ENCODE assay signal across 9 mouse cellular contexts in genomic region chr2:43673619-43674018, GRCm38 (mm10).
DNase-seq lines count a peak whose midpoint lies in the region; ATAC-seq and TF ChIP-seq lines count a peak whose summit lies in the region.
"Had no signal": no experiment of that assay in that cellular context is flagged by ENCODE, and none has a peak within 500 bp of the region (broad histone marks: within the 10 kb centered on the region; RNA-seq: fewer than 3 reads in every experiment).

No protein-coding gene starts in this region.

- intact Hi-C loops in heart, postnatal 36 days (cut with DNase I), result no loop called here

- peaks cover 0 to 3% of the 10 kb centered on the region in 2 experiments; a peak in 1 of 4 replicates for H3K4me1 ChIP-seq in CH12.LX (ENCODE audit: control insufficient read depth in 1 of 2, insufficient read depth in 2 of 2)
- H3K4me1 ChIP-seq in embryonic facial prominence, embryonic 14.5 days (ENCODE audit: control insufficient read depth, insufficient read depth, low read length), result no peaks in the 10 kb centered on the region
- H3K4me1 ChIP-seq in lung, embryonic 14.5 days (ENCODE audit: insufficient read depth), result no peaks in the 10 kb centered on the region
- H3K4me1 ChIP-seq: heart, embryonic 15.5 days had no signal

- no peaks in the 10 kb centered on the region for H3K27me3 ChIP-seq in CH12.LX (replicated peaks)
- H3K27me3 ChIP-seq in embryonic facial prominence, embryonic 14.5 days (replicated peaks; ENCODE audit: control insufficient read depth, insufficient read depth, low read length), result no peaks in the 10 kb centered on the region
- no peaks in the 10 kb centered on the region for H3K27me3 ChIP-seq in lung, embryonic 14.5 days (ENCODE audit: insufficient read depth, low read length)
- H3K27me3 ChIP-seq: heart, embryonic 15.5 days had no signal

- ATAC-seq in embryonic facial prominence, embryonic 14.5 days (ENCODE audit: low read depth), result peak; percentile 79
- peak; percentile 75; the same call in 1 of the 2 replicates for ATAC-seq in lung, embryonic 14.5 days (ENCODE audit: insufficient read depth)

- 1% methylated on average over 6 of the region's 6 CpGs for WGBS in embryonic facial prominence, embryonic 14.5 days
- under 1% methylated on average over 6 of the region's 6 CpGs for WGBS in lung, embryonic 14.5 days

- no peak overlapping the region for H3K27ac ChIP-seq in CH12.LX (ENCODE audit: insufficient read depth, low read depth)
- H3K27ac ChIP-seq in embryonic facial prominence, embryonic 14.5 days (replicated peaks; ENCODE audit: low read depth, low read length), result no peak overlapping the region
- H3K27ac ChIP-seq in lung, embryonic 14.5 days (ENCODE audit: low read depth), result no peak overlapping the region
- H3K27ac ChIP-seq: heart, embryonic 15.5 days had no signal

- H3K79me2 ChIP-seq in CH12.LX (replicated peaks; ENCODE audit: control insufficient read depth, extremely low read depth, insufficient read depth, poor library complexity, severe bottlenecking), result 0 out of 2 replicates have a peak, but pooled peaks cover 2% of the 10 kb centered on the region

- dilution Hi-C loops in CH12.LX (cut with MboI; ENCODE audit: extremely low pct_ligation_motif_present, extremely low pct_unique_long_range_greater_than_20kb, low sequenced_read_pairs), result no loop called here

- TF ChIP-seq POLR2A in CH12.LX (IDR thresholded peaks at IDR 0.05; ENCODE audit: low read depth, low read length), result no peak

- H3K9me3 ChIP-seq in CH12.LX (replicated peaks; ENCODE audit: low read length), result no peaks in the 10 kb centered on the region
- H3K9me3 ChIP-seq in embryonic facial prominence, embryonic 14.5 days (ENCODE audit: control insufficient read depth, low read length), result no peaks in the 10 kb centered on the region
- H3K9me3 ChIP-seq in lung, embryonic 14.5 days (ENCODE audit: low read depth, low read length), result no peaks in the 10 kb centered on the region
- H3K9me3 ChIP-seq: heart, embryonic 15.5 days had no signal

- H3K36me3 ChIP-seq in CH12.LX (replicated peaks in 1 of 2; ENCODE audit: control insufficient read depth in 1 of 2, insufficient read depth in 1 of 2, low read length in 1 of 2), result peaks cover 28 to 72% of the 10 kb centered on the region in 2 experiments
- H3K36me3 ChIP-seq in embryonic facial prominence, embryonic 14.5 days (ENCODE audit: control insufficient read depth, insufficient read depth, low read length), result no peaks in the 10 kb centered on the region
- no peaks in the 10 kb centered on the region for H3K36me3 ChIP-seq in lung, embryonic 14.5 days (ENCODE audit: insufficient read depth)
- H3K36me3 ChIP-seq: heart, embryonic 15.5 days had no signal

- H3K4me3 ChIP-seq in CH12.LX (replicated peaks in 1 of 3; ENCODE audit: low read depth in 2 of 3, low read length in 2 of 3, poor library complexity in 1 of 3), result no peak overlapping the region
- no peak overlapping the region for H3K4me3 ChIP-seq in embryonic facial prominence, embryonic 14.5 days (ENCODE audit: low read depth, low read length)
- no peak overlapping the region for H3K4me3 ChIP-seq in lung, embryonic 14.5 days (ENCODE audit: low read depth, low read length)
- H3K4me3 ChIP-seq: heart, embryonic 15.5 days had no signal

- TF ChIP-seq EP300 in CH12.LX (IDR thresholded peaks at IDR 0.05; ENCODE audit: low read length), result no peak

- H3K9ac ChIP-seq in CH12.LX (ENCODE audit: insufficient read depth, low read depth), result no peak overlapping the region
- H3K9ac ChIP-seq in embryonic facial prominence, embryonic 14.5 days (ENCODE audit: low read depth, low read length), result no peak overlapping the region
- no peak overlapping the region for H3K9ac ChIP-seq in lung, embryonic 14.5 days
- H3K9ac ChIP-seq: heart, embryonic 15.5 days had no signal

- TF ChIP-seq CTCF in CH12.LX (conservative IDR thresholded peaks at IDR 0.05 in 1 of 2, IDR thresholded peaks at IDR 0.05 in 1 of 2; ENCODE audit: low read depth in 2 of 2, low read length in 2 of 2), result peak; percentile 86 to 99
- peak; percentile 91 for TF ChIP-seq CTCF in lung, embryonic 14.5 days (IDR thresholded peaks at IDR 0.05; ENCODE audit: low read depth)

- peak; percentile 66 for TF ChIP-seq RAD21 in CH12.LX (IDR thresholded peaks at IDR 0.05; ENCODE audit: low read depth, low read length)

- DNase-seq in CH12.LX (ENCODE audit: extremely low read depth), result peak; percentile 82
- peak; percentile 6 to 12 for DNase-seq in adrenal gland, postnatal 4 days (ENCODE audit: low spot score in 2 of 2)
- peak; percentile 80 for DNase-seq in embryonic facial prominence, embryonic 14.5 days (ENCODE audit: low spot score)
- peak; percentile 13 to 42 for DNase-seq in heart, postnatal 36 days
- DNase-seq in layer of hippocampus, adult 11-12 months (ENCODE audit: low spot score), result peak; percentile 72
- DNase-seq in lung, embryonic 14.5 days, result peak; percentile 89
- DNase-seq in ovary, postnatal 14 days (ENCODE audit: low spot score), result peak; percentile 51
- DNase-seq in thymus, postnatal 0 days (ENCODE audit: low spot score), result peak; percentile 81

- H3K4me2 ChIP-seq in CH12.LX (ENCODE audit: insufficient read depth, low read depth, poor library complexity, severe bottlenecking), result no peak overlapping the region
- no peak overlapping the region for H3K4me2 ChIP-seq in embryonic facial prominence, embryonic 14.5 days (ENCODE audit: low read depth, low read length)
- H3K4me2 ChIP-seq in lung, embryonic 14.5 days, result no peak overlapping the region
- H3K4me2 ChIP-seq: heart, embryonic 15.5 days had no signal

- in situ Hi-C loops in CH12.LX (cut with MboI; ENCODE audit: low pct_ligation_motif_present, low pct_unique_long_range_greater_than_20kb, low sequenced_read_pairs), result no loop called here

TF ChIP-seq in CH12.LX, 34 proteins besides CTCF, POLR2A, EP300 and RAD21:
- TF ChIP-seq SIN3A (IDR thresholded peaks at IDR 0.05; ENCODE audit: low read length) (0 out of 2 replicates have a peak, but pooled peaks have one; percentile 46), ELF1 (IDR thresholded peaks at IDR 0.05; ENCODE audit: low read depth, low read length) (peak; percentile 36; the same call in 1 of the 2 replicates), JUND (conservative IDR thresholded peaks at IDR 0.05; ENCODE audit: low read depth, low read length) (no peak; the same call in 1 of the 2 replicates), CHD2 (IDR thresholded peaks at IDR 0.05; ENCODE audit: low read length) (no peak), ZKSCAN1 (IDR thresholded peaks at IDR 0.05; ENCODE audit: borderline replicate concordance, low read depth, low read length) (no peak), RCOR1 (conservative IDR thresholded peaks at IDR 0.05; ENCODE audit: low read depth, low read length) (no peak), USF2 (conservative IDR thresholded peaks at IDR 0.05; ENCODE audit: low read depth, low read length) (no peak), USF1 (IDR thresholded peaks at IDR 0.05; ENCODE audit: low read depth, low read length) (no peak), SMC3 (IDR thresholded peaks at IDR 0.05; ENCODE audit: low read depth, low read length) (peak; percentile 80), MYC (IDR thresholded peaks at IDR 0.05; ENCODE audit: low read depth, low read length) (peak; percentile 53; the same call in 1 of the 2 replicates), JUN (IDR thresholded peaks at IDR 0.05; ENCODE audit: insufficient read depth, low read depth, low read length) (peak; percentile 28; the same call in 1 of the 2 replicates), MAX (IDR thresholded peaks at IDR 0.05; ENCODE audit: low read length) (no peak), MAFK (IDR thresholded peaks at IDR 0.05; ENCODE audit: insufficient replicate concordance, low read length) (no peak), CHD1 (IDR thresholded peaks at IDR 0.05; ENCODE audit: low read depth, low read length) (no peak), GABPA (IDR thresholded peaks at IDR 0.05; ENCODE audit: insufficient replicate concordance, low read depth, low read length) (no peak), ETS1 (conservative IDR thresholded peaks at IDR 0.05; ENCODE audit: low read depth, low read length) (no peak), POLR2AphosphoS2 (IDR thresholded peaks at IDR 0.05; ENCODE audit: low read depth, low read length) (no peak), IRF4 (IDR thresholded peaks at IDR 0.05; ENCODE audit: low read depth, low read length) (peak; percentile 49; the same call in 1 of the 2 replicates), NRF1 (IDR thresholded peaks at IDR 0.05; ENCODE audit: low read depth, low read length) (no peak), PAX5 (IDR thresholded peaks at IDR 0.05; ENCODE audit: low read length) (no peak), TBP (conservative IDR thresholded peaks at IDR 0.05; ENCODE audit: low read depth, low read length) (no peak), MXI1 (IDR thresholded peaks at IDR 0.05; ENCODE audit: low read depth, low read length) (no peak; the same call in 1 of the 2 replicates), MAZ (IDR thresholded peaks at IDR 0.05; ENCODE audit: low read depth, low read length) (no peak), ZC3H11A (IDR thresholded peaks at IDR 0.05; ENCODE audit: low read depth, low read length) (0 out of 2 replicates have a peak, but pooled peaks have one; percentile 15), MEF2A (IDR thresholded peaks at IDR 0.05; ENCODE audit: borderline replicate concordance, low read depth, low read length) (no peak), BHLHE40 (IDR thresholded peaks at IDR 0.05; ENCODE audit: low read depth, low read length) (no peak), KAT2A (IDR thresholded peaks at IDR 0.05; ENCODE audit: insufficient replicate concordance, low read length) (no peak), TCF12 (IDR thresholded peaks at IDR 0.05; ENCODE audit: low read depth, low read length) (0 out of 2 replicates have a peak, but pooled peaks have one; percentile 13), E2F4 (IDR thresholded peaks at IDR 0.05; ENCODE audit: insufficient replicate concordance, low read depth, low read length) (no peak), NELFE (IDR thresholded peaks at IDR 0.05; ENCODE audit: low read depth, low read length) (peak; percentile 59; the same call in 1 of the 2 replicates), ZNF384 (IDR thresholded peaks at IDR 0.05; ENCODE audit: low read depth, low read length) (peak; percentile 75), HCFC1 (IDR thresholded peaks at IDR 0.05; ENCODE audit: low read depth, low read length) (0 out of 2 replicates have a peak, but pooled peaks have one; percentile 35), UBTF (IDR thresholded peaks at IDR 0.05; ENCODE audit: low read depth, low read length) (no peak), ZMIZ1 (IDR thresholded peaks at IDR 0.05; ENCODE audit: low read depth, low read length) (no peak)

Comparison
In these comparisons a context has a peak if more than half of its experiments do, and no peak if none do; other contexts are left out.
1. DNase-seq: peak in every context shown above with its lines; median percentile 89 in lung, embryonic 14.5 days; 82 in CH12.LX; 81 in thymus, postnatal 0 days; 80 in embryonic facial prominence, embryonic 14.5 days; 72 in layer of hippocampus, adult 11-12 months; 51 in ovary, postnatal 14 days; 28 in heart, postnatal 36 days; 9 in adrenal gland, postnatal 4 days.